Mouse (Mus musculus): ENCODE data around the gene Rabgef1. TPM values are rescaled to one million over a fixed set of nuclear protein-coding genes. Genes with fewer than 3 reads are reported as not detected.

Gene Rabgef1
- 10 to 100 TPM; 39.3 to 47.9 TPM for total RNA-seq (2021)
- long read RNA-seq, experiment 1, transcript Rabgef1-203 (9 exons, 2,690 nt), result major isoform, 9 of 24 reads
- long read RNA-seq, experiment 1, partial matches to known transcripts, result 2 of 24 reads
- long read RNA-seq, experiment 1, other reads (novel, unspliced or antisense), result 12 of 24 reads
- long read RNA-seq, experiment 2, partial matches to known transcripts, result 0 of 10 reads
- long read RNA-seq, experiment 2, other reads (novel, unspliced or antisense), result 7 of 10 reads

GRCm38 (mm10) chr5:130171423-130171954 is at the start of gene Rabgef1:
TSS of gene Rabgef1 (plus strand) at chr5:130171798.
- peak; percentile 96 to 97 for DNase-seq

GRCm38 (mm10) chr5:130122355-130122754 is 49.2 kb upstream of the Rabgef1 start:
- no peak for DNase-seq

GRCm38 (mm10) chr5:130124271-130124670 is 47.3 kb upstream of the Rabgef1 start:
- DNase-seq, result no peak

- DNase-seq, result peak in 1 of 2 experiments; percentile 25
Measured at GRCm38 (mm10) chr5:130128686-130129523, 42.7 kb upstream of the Rabgef1 start.

DNA sequence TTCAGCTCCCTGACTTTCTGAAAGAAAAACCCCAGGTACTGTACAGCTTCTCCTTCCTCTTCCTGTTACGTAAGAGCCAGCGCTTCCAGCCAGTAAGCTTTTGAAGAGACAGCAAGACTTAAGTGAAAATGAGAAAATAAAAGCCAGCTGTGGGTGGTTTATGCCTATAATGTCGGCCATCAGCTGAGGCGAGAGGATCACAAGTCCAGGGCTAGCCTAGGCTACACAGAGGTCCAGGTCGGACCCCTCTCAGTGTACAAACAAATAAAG is 42.1 kb upstream of the Rabgef1 start:
- no peak for DNase-seq

DNA sequence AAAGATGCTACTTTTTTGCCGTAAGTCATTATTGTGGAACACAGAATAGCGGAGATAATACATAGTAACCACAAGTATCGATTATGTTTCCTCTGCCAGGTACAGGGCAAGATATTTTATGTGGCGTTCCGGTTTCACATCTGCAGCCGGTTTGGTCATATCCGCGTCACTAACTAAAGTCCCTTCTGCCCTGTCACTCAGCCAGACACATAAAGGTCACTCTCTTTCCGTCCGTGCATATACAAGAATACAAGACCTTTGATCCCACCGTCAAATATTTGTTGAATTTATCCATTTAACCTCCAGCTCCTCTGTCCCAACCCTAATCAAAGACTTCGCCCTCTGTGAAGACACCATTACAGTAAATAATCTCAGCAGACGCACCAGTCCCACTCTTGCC is 35.0 kb upstream of the Rabgef1 start:
- DNase-seq, result no peak

DNA sequence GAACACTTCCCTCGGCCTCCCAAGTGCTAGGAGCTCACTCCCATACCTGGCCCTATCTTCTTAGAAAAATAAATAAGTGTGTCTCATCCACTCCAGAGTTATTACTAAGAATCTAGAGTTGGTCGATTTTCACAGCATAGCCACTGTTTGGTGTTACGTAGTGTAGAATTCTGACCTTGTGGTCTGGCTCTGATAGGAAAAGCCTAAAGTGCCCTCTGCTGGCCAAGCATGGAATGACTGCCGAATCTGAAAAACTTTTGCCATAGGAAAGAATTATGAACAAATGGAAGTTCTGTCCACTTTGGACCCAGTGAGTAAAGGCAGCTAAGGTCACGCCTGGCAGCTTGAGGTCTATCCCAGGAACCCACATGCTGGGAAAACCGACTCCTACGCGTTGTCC is 32.2 kb upstream of the Rabgef1 start:
- DNase-seq, result peak; percentile 84

GRCm38 (mm10) chr5:130141138-130141537 is 30.5 kb upstream of the Rabgef1 start:
- no peak for DNase-seq

- peak; percentile 33 to 66 for DNase-seq
Measured at GRCm38 (mm10) chr5:130142041-130142440, 29.6 kb upstream of the Rabgef1 start.

GRCm38 (mm10) chr5:130143101-130143500 is 28.5 kb upstream of the Rabgef1 start:
- DNase-seq, result peak; percentile 41 to 52

DNA sequence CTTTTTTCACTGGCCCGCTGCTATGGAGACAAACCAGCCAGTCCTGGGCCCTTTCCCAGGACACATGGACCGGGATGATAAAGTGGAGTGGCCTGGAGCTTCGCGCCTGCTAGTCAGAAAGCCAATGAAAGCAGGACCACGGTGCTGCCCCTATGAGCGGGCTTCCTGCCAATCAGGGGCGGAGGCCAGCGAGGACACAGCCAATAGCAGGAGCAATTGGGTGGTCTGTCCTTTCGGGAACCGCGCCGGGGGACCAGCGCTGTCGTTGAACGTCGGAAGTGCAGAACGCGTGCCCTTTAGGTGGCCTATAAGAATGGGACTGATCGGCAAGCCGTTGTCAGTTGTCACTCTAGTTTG is 27.6 kb upstream of the Rabgef1 start:
- DNase-seq, result peak; percentile 90

DNA sequence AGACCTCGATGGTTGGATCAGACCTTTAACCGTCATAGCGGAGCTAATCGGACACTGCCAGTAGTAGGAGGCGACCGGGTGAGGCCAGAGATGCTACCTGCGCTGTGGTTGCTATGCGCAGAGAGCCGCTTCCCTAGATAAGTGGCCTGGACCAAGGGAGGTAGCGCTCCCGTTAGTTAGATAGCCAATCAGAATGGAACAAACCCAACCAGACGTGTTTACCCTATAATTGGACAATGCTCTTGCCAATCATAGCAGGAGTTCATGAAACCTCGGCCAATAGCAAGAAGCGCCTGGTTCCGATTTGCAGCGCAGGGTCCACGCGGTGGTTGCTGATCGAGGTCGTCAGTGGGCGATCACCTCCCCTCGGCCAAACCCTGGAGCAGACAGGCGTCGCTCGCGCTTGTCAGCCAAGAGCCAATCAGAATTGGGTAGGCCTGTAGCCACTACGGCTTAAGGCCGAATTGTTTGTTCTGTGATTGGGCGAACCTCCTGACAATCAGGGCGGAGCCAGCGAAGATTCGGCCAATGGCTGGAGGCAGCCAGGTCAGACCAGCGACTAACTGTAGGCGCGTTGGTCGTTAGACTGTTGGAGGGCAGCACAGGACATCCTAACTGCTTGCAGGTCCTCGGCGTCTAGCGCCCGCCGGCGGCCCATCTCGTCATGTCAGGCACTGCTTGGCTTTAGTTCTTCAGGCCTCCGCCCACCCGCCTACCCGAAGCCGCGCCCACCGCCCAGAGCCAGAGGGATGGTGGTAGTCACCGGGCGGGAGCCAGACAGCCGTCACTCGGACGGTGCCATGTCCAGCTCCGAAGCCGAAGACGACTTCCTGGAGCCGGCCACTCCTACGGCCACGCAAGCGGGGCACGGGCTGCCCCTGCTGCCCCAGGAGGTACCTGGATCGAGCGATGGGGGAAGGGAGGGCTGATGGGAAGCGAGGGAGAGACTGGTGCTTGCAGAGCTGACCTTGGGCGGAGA is 27.0 kb upstream of the Rabgef1 start, which contains the start of gene Kctd7:
Gene Kctd7 (plus strand): TSS at position 528 of the 979 bp plus-strand sequence.
- DNase-seq, result peak; percentile 96

DNA sequence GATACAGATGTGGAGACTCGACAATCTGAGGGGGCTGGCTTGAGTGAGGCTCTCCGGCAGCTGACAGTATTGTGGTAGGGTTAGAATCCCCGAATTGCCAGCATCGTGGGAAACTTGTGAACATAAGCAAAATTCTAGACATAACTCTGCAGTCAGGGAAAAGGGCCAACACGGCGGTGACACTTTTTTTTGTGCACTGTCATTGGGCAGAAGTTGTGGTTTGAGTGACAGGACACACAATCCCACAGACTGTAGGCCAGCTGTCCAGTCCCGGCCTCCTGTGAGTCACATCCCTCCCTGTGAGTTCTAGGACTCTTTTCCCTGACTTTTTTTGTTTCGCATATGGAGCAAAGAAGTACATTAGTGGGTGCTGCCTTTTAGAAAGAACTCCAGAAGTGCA is 25.6 kb upstream of the Rabgef1 start:
- DNase-seq, result peak; percentile 62 to 68

- DNase-seq, result no peak
Measured at GRCm38 (mm10) chr5:130149726-130150310, 21.8 kb upstream of the Rabgef1 start.

DNA sequence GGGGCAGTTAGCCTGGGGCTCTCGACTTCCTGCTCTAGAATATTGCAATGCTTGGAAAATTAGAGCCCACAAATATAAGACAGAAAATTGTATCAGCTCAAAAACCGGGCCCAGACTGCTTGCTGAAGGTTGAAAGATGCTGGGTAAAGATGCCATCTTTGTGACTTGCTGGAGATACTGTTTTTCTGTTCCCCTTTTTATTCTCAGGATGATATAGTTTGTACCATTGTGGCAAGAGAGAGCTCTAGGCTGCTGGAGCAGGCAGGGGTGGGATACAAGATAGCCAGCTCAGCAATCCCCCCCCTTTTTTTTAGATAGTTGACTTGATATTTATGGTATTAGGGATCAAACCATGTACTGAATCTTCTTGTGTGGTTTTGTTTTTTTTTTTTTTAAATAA is 17.3 kb upstream of the Rabgef1 start:
- DNase-seq, result no peak

DNA sequence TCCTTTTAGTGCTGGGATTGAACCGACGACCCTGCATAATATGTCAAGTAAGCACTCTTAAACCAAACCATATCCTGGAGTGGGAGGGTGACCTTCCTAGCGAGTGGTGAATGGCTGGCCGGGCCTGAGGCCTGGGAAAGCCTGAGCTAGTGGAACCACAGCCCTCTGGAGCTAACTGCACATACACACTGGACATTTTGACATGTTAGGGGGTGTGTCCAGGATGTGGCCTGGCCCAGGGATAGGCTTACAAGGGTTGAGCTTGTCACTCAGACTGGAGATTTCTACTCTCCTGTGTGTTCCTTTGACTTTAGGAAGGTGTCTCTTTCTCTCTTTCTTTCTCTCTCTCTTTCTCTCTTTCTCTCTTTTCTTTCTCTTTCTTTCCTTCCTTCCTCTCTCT is 13.1 kb upstream of the Rabgef1 start:
- no peak for DNase-seq

DNA sequence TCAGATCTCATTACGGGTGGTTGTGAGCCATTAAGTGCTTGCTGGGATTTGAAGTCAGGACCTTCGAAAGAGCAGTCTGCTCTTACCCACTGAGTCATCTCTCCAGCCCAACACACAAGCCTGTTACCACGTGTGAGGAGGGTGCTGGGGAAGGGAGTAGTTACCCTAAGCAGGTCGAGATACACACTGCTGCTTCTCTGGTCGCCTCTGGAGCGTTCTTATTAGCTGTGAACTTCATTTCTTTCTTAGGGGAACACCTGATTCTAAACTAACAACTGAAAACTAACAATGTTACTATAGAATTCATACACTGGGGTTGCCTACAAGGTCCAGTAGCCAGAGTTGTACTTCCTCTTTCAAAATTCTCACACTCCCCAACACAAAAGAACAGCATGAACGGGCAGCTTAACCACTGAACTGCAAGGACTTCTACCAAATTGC is 11.8 kb upstream of the Rabgef1 start:
- no peak for DNase-seq

DNA sequence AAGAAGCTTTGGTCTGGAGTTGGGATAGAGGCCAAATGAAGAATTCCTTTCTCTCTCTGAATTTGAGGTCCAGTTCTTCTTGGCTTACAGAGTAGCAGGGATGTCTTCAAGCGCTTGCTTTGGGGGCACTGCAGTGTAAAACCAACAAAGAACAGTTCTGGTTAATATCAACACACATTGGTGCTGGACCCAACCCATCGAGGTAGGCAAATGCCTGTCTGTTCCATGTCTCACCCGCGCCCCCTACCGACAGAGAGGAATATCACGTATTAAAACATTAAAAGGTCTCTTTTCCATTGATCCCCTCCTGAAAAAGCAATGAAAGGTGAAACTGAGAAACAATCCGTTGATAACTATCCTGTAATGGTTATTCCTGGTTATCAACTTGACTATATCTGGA is 7.9 kb upstream of the Rabgef1 start:
- DNase-seq, result peak; percentile 84 to 89

- no peak for DNase-seq
Measured at GRCm38 (mm10) chr5:130165213-130165612, 6.4 kb upstream of the Rabgef1 start.

DNA sequence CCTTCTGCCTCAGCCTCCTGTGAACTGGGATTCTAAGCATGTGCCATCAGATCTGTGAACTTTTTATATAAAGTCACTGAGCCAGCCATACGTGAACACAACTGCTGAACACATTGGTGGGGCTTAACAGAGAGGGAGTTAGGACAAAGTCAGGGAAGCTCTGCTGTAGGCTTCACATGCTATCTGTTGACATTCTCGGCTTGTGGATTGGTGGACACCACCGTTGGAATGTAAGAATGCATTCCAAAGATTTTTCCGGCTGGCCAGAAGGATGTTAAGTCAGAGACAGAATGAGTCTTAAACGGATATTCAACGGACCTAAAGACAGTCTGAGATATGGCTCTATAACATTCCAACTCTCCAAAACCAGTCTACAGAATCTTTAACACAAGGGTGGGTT is 2.5 kb upstream of the Rabgef1 start:
- no peak for DNase-seq

DNA sequence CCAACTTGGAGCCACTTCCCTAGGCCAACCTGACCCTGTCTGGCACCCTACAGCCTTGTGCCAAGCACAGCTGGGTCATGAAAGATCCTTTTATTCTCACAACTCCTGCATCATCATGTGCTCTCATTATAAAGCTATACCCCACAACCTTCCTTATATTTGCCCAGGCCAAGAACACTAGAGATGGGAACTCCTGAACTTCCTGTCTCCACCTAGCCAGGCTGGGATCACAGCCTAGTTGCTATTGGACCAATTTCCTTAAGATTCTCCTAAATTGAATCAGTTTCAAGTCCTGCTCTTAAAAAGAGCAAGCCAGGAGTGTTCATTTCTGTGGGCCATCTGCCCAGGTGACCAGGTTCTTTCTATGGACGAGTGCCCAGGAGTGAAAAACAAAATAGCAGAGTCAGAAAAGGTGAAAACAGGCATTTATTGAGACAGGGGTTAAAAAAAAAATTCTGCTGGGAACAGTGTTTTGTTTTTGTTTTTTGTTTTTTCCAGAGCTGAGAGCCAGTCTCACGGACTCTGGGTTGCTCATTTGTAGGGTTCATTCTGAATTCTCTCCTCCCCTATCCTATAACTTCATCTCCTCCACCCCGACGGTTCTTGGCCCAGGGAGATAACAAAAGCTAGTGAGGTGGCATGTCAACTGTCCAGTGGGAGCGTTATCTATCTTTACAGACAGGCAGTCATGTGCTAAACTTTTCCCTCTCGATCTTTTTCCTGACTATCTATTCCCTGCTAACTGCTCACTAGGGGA is 754 bp upstream of the Rabgef1 start:
- DNase-seq, result no peak
